Mouse (Mus musculus): ENCODE results near the gene Itpr1. TPM values are rescaled to one million over a fixed set of nuclear protein-coding genes. Genes with fewer than 3 reads are reported as not detected.
A peak's percentile ranks its signal among the peaks of the same experiment; 100 is the strongest.

Itpr1 gene
- polyA plus RNA-seq, 1 experiment from 2014 or later: 15.7 TPM

DNA sequence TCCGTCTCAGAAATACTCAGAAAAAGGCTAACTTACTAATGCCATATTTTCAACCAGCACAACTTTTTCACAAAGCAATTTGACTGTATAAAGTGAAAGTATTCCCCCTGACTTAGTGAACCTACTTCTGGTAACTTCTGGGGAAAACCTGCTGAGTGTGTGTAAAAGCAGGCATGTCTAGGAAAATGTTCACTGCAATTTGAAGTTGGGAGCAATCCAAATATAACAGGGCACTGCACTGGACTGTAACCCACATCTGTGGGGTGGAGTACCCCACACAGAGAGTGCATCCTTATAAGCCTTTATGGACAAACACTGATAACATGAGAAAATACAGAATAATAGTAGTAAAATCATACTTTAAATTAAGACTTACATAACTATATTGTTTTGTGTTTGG, 303.4 kb downstream of the Itpr1 start:
- ATAC-seq (ENCODE audit: insufficient read depth) (no peak), DNase-seq (no peak)
- H3K36me3 ChIP-seq (ENCODE audit: insufficient read depth): peaks cover 15% of the 10 kb centered on the region; the same call in 1 of the 2 replicates
- no peak overlapping the region for H3K9ac ChIP-seq
- H3K27me3 ChIP-seq (ENCODE audit: insufficient read depth, low read length): no peaks in the 10 kb centered on the region
- no peaks in the 10 kb centered on the region; the same call in 1 of the 2 replicates for H3K4me1 ChIP-seq (ENCODE audit: insufficient read depth)
- TF ChIP-seq CTCF (IDR thresholded peaks at IDR 0.05; ENCODE audit: low read depth): no peak
- no peaks in the 10 kb centered on the region for H3K9me3 ChIP-seq (ENCODE audit: low read depth, low read length)
- H3K27ac ChIP-seq (ENCODE audit: low read depth): no peak overlapping the region
- H3K4me2 ChIP-seq: no peak overlapping the region
- 91% methylated on average over 1 of the region's 1 CpGs for WGBS
- H3K4me3 ChIP-seq (ENCODE audit: low read depth, low read length): no peak overlapping the region

DNA sequence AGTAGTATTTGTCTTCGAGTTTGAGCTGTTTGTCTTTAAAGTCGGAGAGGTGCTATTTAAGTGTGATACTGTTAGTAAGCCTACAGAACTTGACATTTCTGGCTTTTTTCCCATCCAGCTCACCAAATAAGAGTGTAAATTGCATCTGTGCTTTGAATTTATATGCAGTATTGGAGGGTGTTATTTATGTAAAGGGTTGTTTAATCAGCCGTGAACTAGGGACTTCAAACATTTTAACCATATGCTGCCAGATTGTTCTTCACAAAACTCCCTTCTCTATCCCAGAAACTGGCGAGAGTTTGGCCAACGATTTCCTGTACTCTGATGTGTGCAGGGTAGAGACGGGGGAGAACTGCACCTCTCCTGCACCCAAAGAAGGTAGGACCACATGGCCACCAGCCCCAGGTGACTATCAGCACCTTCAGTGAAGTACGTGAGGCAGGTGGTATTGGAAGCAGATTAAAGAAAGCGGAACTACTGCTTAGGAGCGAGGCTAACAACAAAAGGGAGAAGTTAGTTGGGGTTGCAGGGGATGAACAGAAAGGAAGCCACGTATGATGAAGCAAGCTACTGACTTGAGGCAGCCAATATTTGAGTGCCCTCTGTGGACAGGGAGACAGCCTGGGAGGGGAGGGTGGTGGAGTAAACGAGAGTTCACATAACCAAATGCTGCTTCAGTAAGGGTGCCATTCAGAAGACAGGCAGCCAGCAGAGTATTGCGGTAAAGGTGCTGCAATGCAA, 304.5 kb downstream of the Itpr1 start:
- ATAC-seq (ENCODE audit: insufficient read depth): peak; percentile 22; the same call in 1 of the 2 replicates
- no peak for TF ChIP-seq CTCF (IDR thresholded peaks at IDR 0.05; ENCODE audit: low read depth)
- Histone ChIP-seq H3K27ac (ENCODE audit: low read depth) (0 out of 2 replicates have a peak overlapping the region, but pooled peaks have one; percentile 13), H3K36me3 (ENCODE audit: insufficient read depth) (peaks cover 14% of the 10 kb centered on the region; the same call in 1 of the 2 replicates), H3K27me3 (ENCODE audit: insufficient read depth, low read length) (no peaks in the 10 kb centered on the region), H3K9me3 (ENCODE audit: low read depth, low read length) (no peaks in the 10 kb centered on the region), H3K4me1 (ENCODE audit: insufficient read depth) (no peaks in the 10 kb centered on the region; the same call in 1 of the 2 replicates), H3K9ac (no peak overlapping the region), H3K4me2 (no peak overlapping the region), H3K4me3 (ENCODE audit: low read depth, low read length) (no peak overlapping the region)
- WGBS: 55% methylated on average over 12 of the region's 12 CpGs
- DNase-seq: peak; percentile 26

DNA sequence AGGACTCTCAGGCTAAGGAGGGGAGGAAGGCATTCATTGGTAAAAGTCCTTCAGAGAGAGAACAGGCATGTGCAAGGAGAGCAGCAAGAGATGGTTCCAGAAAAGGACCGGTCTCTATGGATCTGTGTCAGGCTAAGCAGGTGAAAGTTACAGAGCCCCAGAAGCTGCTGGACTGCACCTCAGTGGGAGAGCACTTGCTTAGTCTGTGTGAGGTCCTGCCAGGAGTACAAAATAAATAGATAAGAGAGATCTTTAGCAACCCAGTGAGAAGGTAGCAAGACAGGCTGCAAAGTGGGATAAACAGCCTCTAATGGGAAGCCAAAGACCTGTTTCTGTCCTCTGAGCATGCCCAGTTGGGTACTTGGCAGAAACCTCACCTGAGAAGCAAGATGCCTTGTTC, 305.1 kb downstream of the Itpr1 start:
- no peaks in the 10 kb centered on the region for H3K27me3 ChIP-seq (ENCODE audit: insufficient read depth, low read length)
- no peak overlapping the region for H3K4me2 ChIP-seq
- DNase-seq (no peak), ATAC-seq (ENCODE audit: insufficient read depth) (peak; percentile 12; the same call in 1 of the 2 replicates)
- no peak overlapping the region for H3K9ac ChIP-seq
- peaks cover 12% of the 10 kb centered on the region; the same call in 1 of the 2 replicates for H3K36me3 ChIP-seq (ENCODE audit: insufficient read depth)
- 73% methylated on average over 1 of the region's 1 CpGs for WGBS
- TF ChIP-seq CTCF (IDR thresholded peaks at IDR 0.05; ENCODE audit: low read depth): no peak
- no peaks in the 10 kb centered on the region; the same call in 1 of the 2 replicates for H3K4me1 ChIP-seq (ENCODE audit: insufficient read depth)
- H3K9me3 ChIP-seq (ENCODE audit: low read depth, low read length): no peaks in the 10 kb centered on the region
- no peak overlapping the region for H3K27ac ChIP-seq (ENCODE audit: low read depth)
- no peak overlapping the region for H3K4me3 ChIP-seq (ENCODE audit: low read depth, low read length)

DNA sequence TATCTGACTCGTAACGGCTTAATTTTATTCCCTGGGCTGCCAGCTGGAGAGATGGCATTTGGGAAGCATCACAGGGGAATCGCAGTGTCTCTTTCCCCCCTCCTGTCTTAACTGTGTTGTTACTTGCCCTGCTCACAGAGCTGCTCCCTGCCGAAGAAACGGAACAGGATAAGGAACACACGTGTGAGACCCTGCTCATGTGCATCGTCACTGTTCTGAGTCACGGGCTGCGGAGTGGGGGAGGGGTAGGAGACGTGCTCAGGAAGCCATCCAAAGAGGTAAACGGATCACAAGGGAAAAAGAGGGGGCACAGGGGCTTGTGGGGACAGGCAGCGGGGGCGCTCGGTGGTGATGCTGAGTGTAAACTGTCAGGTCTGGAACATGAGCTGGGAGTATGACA, 305.7 kb downstream of the Itpr1 start:
- Histone ChIP-seq H3K27ac (ENCODE audit: low read depth) (no peak overlapping the region), H3K9ac (no peak overlapping the region), H3K4me2 (no peak overlapping the region), H3K27me3 (ENCODE audit: insufficient read depth, low read length) (no peaks in the 10 kb centered on the region), H3K4me1 (ENCODE audit: insufficient read depth) (no peaks in the 10 kb centered on the region; the same call in 1 of the 2 replicates), H3K9me3 (ENCODE audit: low read depth, low read length) (no peaks in the 10 kb centered on the region), H3K4me3 (ENCODE audit: low read depth, low read length) (no peak overlapping the region), H3K36me3 (ENCODE audit: insufficient read depth) (peaks cover 12% of the 10 kb centered on the region; the same call in 1 of the 2 replicates)
- 36% methylated on average over 14 of the region's 14 CpGs for WGBS
- TF ChIP-seq CTCF (IDR thresholded peaks at IDR 0.05; ENCODE audit: low read depth): no peak
- no peak for DNase-seq
- no peak; the same call in 1 of the 2 replicates for ATAC-seq (ENCODE audit: insufficient read depth)

DNA sequence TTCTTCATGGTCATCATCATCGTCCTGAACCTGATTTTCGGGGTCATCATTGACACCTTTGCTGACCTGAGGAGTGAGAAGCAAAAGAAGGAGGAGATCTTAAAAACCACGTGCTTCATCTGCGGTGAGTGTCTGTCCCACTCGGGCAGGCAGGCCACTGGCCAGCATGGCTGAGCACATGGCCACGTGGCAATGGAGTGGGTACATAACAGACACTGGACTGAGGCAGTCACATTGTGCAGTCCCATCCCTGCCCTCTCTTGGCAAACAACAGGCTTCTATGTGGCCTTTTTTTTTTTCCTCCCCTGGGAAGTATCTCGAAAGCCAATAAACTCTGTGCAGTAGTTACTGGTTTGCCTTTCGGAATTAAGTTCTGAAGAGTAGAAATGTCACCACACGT, 306.4 kb downstream of the Itpr1 start:
- H3K4me1 ChIP-seq (ENCODE audit: insufficient read depth): no peaks in the 10 kb centered on the region; the same call in 1 of the 2 replicates
- no peak overlapping the region for H3K9ac ChIP-seq
- no peaks in the 10 kb centered on the region for H3K9me3 ChIP-seq (ENCODE audit: low read depth, low read length)
- no peak overlapping the region for H3K4me2 ChIP-seq
- DNase-seq: no peak
- TF ChIP-seq CTCF (IDR thresholded peaks at IDR 0.05; ENCODE audit: low read depth): no peak
- no peak overlapping the region for H3K4me3 ChIP-seq (ENCODE audit: low read depth, low read length)
- H3K27ac ChIP-seq (ENCODE audit: low read depth): no peak overlapping the region
- 81% methylated on average over 9 of the region's 9 CpGs for WGBS
- no peaks in the 10 kb centered on the region for H3K27me3 ChIP-seq (ENCODE audit: insufficient read depth, low read length)
- peaks cover 12% of the 10 kb centered on the region; the same call in 1 of the 2 replicates for H3K36me3 ChIP-seq (ENCODE audit: insufficient read depth)
- no peak for ATAC-seq (ENCODE audit: insufficient read depth)

DNA sequence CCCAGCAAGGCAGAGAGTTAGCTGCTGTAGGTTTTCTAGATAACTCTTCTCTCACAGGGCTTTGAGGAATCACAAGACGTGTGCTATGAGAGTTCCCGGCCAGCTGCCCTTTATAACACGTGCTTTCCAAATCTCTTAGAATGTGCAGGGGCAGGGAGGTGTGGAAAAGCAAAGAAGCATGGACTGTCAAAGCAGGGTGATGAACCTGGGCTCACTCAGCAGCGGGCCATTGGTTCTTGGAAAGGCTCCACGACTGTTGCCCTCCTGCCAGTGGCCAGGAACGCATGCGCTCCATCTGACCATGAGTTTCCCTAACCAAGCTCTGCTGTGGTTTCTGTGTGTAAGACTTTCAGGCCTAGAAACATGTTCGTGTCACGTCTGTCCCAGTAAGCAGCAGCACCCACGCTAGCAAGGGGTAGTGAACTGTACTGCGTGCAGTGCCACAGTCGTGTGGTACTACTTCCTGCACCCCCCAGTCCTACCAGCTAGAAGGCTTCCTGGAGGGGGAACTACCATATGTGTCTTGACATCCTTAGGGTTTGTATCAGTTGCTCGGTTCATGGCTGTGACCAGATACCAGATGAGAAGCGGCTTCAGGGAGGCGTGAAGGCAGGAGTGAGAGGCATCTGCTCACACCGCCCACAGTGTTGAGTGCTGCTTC, 311.2 kb downstream of the Itpr1 start:
- no peak overlapping the region for H3K4me2 ChIP-seq
- H3K27me3 ChIP-seq (ENCODE audit: insufficient read depth, low read length): no peaks in the 10 kb centered on the region
- no peak for TF ChIP-seq CTCF (IDR thresholded peaks at IDR 0.05; ENCODE audit: low read depth)
- WGBS: 88% methylated on average over 16 of the region's 16 CpGs
- DNase-seq (no peak), ATAC-seq (ENCODE audit: insufficient read depth) (no peak)
- H3K36me3 ChIP-seq (ENCODE audit: insufficient read depth): peaks cover 12% of the 10 kb centered on the region; the same call in 1 of the 2 replicates
- H3K9ac ChIP-seq: no peak overlapping the region
- H3K4me3 ChIP-seq (ENCODE audit: low read depth, low read length): no peak overlapping the region
- H3K4me1 ChIP-seq (ENCODE audit: insufficient read depth): no peaks in the 10 kb centered on the region
- no peak overlapping the region for H3K27ac ChIP-seq (ENCODE audit: low read depth)
- no peaks in the 10 kb centered on the region for H3K9me3 ChIP-seq (ENCODE audit: low read depth, low read length)

DNA sequence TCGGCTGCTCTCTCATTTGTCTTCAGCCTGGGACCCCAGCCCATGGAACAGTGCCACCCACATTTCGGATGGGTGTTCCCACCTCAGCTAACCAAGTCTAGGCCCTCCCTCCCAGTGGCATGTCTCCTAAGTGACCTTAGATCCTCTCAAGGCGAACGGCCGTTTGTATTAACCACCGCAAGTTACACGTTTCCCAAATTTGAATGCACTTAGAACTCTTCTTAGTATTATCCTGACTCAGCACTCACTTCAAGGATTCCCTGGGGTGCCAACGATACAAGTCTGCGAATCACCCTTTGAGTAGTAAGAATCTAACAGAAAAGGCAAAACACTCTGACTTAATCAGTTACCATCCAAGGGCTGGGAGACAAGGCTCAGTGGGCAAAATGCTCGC, 311.7 kb downstream of the Itpr1 start:
- Histone ChIP-seq H3K9me3 (ENCODE audit: low read depth, low read length) (no peaks in the 10 kb centered on the region), H3K4me3 (ENCODE audit: low read depth, low read length) (no peak overlapping the region), H3K27ac (ENCODE audit: low read depth) (no peak overlapping the region), H3K4me1 (ENCODE audit: insufficient read depth) (no peaks in the 10 kb centered on the region), H3K36me3 (ENCODE audit: insufficient read depth) (peaks cover 10% of the 10 kb centered on the region; the same call in 1 of the 2 replicates), H3K4me2 (no peak overlapping the region), H3K27me3 (ENCODE audit: insufficient read depth, low read length) (no peaks in the 10 kb centered on the region), H3K9ac (no peak overlapping the region)
- no peak for DNase-seq
- TF ChIP-seq CTCF (IDR thresholded peaks at IDR 0.05; ENCODE audit: low read depth): no peak
- ATAC-seq (ENCODE audit: insufficient read depth): no peak
- 91% methylated on average over 10 of the region's 10 CpGs for WGBS
